Mouse (Mus musculus) heart, adult 2 months (tissue): ENCODE measurements at regions not wholly inside any gene's neighbourhood (a gene's known extent, or its start where the extent isn't known, plus 50 kb on each side); places are given as distances from the start of the nearest gene placed in this dataset.

ENCODE experiments used
- CTCF ChIP-seq: fragments of 200-600 bp; IDR thresholded peaks from 2 replicates; pipeline ENCODE4 v1.8.1; 2022; ENCODE audit warnings: antibody characterized with exemption, mild to moderate bottlenecking, moderate library complexity
- POLR2A ChIP-seq: fragments of 200-500 bp; IDR thresholded peaks from 2 replicates; pipeline ENCODE4 v1.6.1; 2011; ENCODE audit warnings: mild to moderate bottlenecking, low read depth, low read length, control low read depth; ENCODE audit not compliant: insufficient read depth

DNA sequence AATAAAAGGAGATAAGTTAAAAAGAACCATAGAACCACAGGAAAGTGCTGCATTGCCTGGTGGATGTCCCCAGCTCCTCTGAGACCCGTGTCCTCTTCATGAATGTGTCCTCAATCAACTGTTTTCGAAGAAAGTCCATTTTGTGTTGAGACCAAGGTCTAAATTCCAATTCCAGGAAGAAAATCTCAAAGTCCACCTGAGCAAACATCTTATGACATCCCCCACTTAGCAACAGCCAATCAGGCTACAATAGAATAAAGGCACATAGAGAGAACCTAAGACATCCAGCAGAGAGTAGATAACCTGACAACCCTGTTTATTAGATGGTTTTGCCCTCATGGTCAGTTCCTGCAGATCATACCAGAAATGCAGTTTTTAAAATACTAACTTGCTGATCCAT is 338.0 kb downstream of the Ankrd50 start:
- TF ChIP-seq POLR2A (no peak), CTCF (no peak)
